Mouse (Mus musculus) stomach, embryonic 15.5 days (tissue): Measurements from ENCODE around the gene Hoxd8. TPM values are rescaled to one million over a fixed set of nuclear protein-coding genes. Genes with fewer than 3 reads are reported as not detected.

Source experiments
- ATAC-seq: fragments of 200-750 bp; cut with Nextera tagmentation; 2 replicates; pipeline ENCODE4 v1.8.0; 2017; ENCODE audit warnings: low read depth, moderate number of reproducible peaks, moderate TSS enrichment; ENCODE audit not compliant: insufficient read depth, low FRiP score
- H3K27ac ChIP-seq: fragments of 300-500 bp; sonication (generic); 2 replicates; pipeline ENCODE4 v1.5.1; 2015; ENCODE audit warnings: mild to moderate bottlenecking, inconsistent platforms
- H3K27me3 ChIP-seq: fragments of 300-500 bp; sonication (generic); replicated peaks from 2 replicates; pipeline ENCODE4 v1.6.1; 2015; ENCODE audit warnings: inconsistent platforms
- H3K36me3 ChIP-seq: fragments of 300-500 bp; sonication (generic); 2 replicates; pipeline ENCODE4 v1.6.1; 2015; ENCODE audit warnings: inconsistent platforms
- H3K4me1 ChIP-seq: fragments of 300-500 bp; sonication (generic); 2 replicates; pipeline ENCODE4 v1.6.1; 2015; ENCODE audit warnings: inconsistent platforms
- H3K4me2 ChIP-seq: fragments of 300-500 bp; sonication (generic); 2 replicates; pipeline ENCODE4 v1.6.1; 2015; ENCODE audit warnings: mild to moderate bottlenecking, inconsistent platforms
- H3K4me3 ChIP-seq: fragments of 300-500 bp; sonication (generic); replicated peaks from 2 replicates; pipeline ENCODE4 v1.5.1; 2015; ENCODE audit warnings: inconsistent platforms
- H3K9ac ChIP-seq: fragments of 300-500 bp; sonication (generic); 2 replicates; pipeline ENCODE4 v1.6.1; 2015; ENCODE audit warnings: inconsistent platforms
- H3K9me3 ChIP-seq: fragments of 300-500 bp; sonication (generic); 2 replicates; pipeline ENCODE4 v1.6.1; 2016; ENCODE audit warnings: inconsistent platforms
- WGBS: fragments of 180-500 bp; shearing (Covaris S2); methylation state at CpG from one replicate; pipeline ENCODE4 v1.1.7; 2015; 5-methylcytosine and 5-hydroxymethylcytosine counted together
- polyA plus RNA-seq: library from polyadenylated mRNA; unstranded; fragments of >200 nt; fragmentation: Nextera tagmentation; extraction: Ambion mirVana; gene quantifications from 2 replicates; pipeline ENCODE4 v1.2.1, GENCODE M21; 2015

Hoxd8 gene
- polyA plus RNA-seq, 1 experiment from 2014 or later: 3.2 TPM

DNA sequence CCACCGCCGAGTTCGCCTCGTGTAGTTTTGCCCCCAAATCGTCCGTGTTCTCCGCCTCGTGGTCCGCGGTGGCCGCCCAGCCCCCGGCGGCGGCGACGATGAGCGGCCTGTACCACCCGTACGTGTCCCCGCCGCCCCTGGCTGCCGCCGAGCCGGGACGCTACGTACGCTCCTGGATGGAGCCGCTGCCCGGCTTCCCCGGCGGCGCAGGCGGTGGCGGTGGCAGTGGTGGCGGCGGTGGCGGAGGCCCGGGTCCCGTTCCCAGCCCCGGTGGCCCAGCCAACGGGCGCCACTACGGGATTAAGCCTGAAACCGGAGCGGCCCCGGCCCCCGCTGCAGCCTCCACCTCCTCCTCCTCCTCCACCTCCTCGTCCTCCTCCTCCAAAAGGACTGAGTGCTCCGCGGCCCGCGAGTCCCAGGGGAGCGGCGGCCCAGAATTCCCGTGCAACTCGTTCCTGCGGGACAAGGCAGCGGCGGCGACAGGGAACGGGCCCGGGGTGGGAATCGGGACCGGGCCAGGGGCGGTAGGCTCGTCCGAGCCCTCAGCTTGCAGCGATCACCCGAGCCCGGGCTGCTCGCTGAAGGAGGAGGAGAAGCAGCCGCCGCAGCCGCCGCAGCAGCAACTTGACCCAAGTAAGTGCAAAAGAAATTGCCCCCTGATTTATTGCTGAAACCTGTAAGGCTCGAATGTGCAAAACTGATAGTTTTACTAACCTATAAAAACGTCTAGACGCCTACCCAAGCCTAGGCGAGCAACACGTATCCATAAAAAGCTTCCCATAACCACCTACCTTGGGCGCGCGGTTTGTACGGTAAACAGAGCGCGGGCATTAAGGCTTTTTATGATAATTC lies 6.0 kb upstream of the Hoxd8 start:
- Histone ChIP-seq H3K4me1 (peaks cover 12% of the 10 kb centered on the region), H3K9me3 (no peaks in the 10 kb centered on the region), H3K27ac (no peak overlapping the region), H3K27me3 (peaks cover 93% of the 10 kb centered on the region), H3K4me3 (peak overlapping the region; percentile 34), H3K4me2 (peak overlapping the region; percentile 56), H3K9ac (no peak overlapping the region), H3K36me3 (no peaks in the 10 kb centered on the region)
- no peak for ATAC-seq
- 1% methylated on average over 70 of the region's 86 CpGs for WGBS

DNA sequence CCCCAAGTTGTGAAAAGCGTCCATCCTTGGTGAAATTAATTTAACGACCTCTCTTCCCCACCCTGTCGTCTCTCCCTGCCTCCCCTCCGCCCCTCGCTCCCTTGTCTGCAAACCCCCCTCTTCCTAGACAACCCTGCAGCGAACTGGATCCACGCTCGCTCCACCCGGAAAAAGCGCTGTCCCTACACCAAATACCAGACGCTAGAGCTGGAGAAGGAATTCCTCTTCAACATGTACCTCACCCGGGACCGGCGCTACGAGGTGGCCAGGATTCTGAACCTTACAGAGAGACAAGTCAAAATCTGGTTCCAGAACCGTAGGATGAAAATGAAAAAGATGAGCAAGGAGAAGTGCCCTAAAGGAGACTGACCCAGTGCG lies 5.4 kb upstream of the Hoxd8 start:
- ATAC-seq: no peak
- peaks cover 93% of the 10 kb centered on the region for H3K27me3 ChIP-seq
- no peaks in the 10 kb centered on the region for H3K9me3 ChIP-seq
- no peak overlapping the region for H3K27ac ChIP-seq
- no peak overlapping the region for H3K4me3 ChIP-seq
- WGBS: 3% methylated on average over 17 of the region's 17 CpGs
- no peak overlapping the region for H3K9ac ChIP-seq
- peaks cover 12% of the 10 kb centered on the region for H3K4me1 ChIP-seq
- H3K4me2 ChIP-seq: no peak overlapping the region; the same call in 1 of the 2 replicates
- H3K36me3 ChIP-seq: no peaks in the 10 kb centered on the region

DNA sequence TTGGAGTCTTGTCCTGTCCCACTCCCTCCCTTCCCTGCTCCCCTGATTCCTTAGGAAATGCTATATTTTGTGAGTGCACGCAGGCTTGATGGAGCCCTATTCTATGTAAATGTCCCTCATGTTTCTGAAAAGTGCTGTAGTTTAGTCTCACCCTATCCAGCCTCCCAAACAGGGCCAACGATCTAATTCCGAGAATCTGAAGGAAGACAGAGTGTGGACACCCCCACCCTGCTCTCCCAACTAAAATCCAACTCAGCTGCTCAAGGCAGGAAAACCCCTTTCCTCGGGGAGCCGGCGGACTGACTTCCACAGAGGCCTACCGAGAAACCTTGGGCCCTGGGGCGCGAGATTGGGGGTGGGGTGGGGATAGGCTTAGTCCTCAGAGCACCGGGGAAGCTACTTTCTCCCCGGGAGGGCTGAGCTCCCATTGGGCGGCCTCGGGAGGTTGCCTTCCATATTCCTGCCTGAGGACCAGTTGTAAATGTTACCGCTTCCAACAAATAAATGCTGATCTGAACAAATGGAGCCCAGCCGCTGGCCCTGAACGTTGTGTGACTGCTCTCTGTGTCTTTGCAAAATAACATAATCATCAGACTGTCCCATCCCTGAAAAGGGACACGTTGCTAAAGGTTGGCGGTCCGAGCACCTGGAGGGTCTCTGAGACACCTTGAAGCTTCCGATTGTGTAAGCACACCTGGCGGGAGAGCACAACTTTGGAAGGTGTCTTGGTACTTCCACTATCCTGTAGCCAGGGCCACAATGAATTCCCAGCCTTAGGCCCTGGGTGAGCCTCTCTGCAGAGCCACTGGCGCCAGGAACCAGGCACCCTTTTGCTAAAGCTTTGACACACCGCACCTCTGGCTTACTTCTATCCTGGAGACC lies 4.5 kb upstream of the Hoxd8 start:
- H3K9ac ChIP-seq: no peak overlapping the region
- WGBS: 9% methylated on average over 23 of the region's 23 CpGs
- no peak for ATAC-seq
- no peaks in the 10 kb centered on the region for H3K36me3 ChIP-seq
- H3K4me2 ChIP-seq: no peak overlapping the region
- H3K4me3 ChIP-seq: no peak overlapping the region
- no peak overlapping the region for H3K27ac ChIP-seq
- no peaks in the 10 kb centered on the region for H3K9me3 ChIP-seq
- H3K4me1 ChIP-seq: peaks cover 17% of the 10 kb centered on the region
- peaks cover 93% of the 10 kb centered on the region for H3K27me3 ChIP-seq

DNA sequence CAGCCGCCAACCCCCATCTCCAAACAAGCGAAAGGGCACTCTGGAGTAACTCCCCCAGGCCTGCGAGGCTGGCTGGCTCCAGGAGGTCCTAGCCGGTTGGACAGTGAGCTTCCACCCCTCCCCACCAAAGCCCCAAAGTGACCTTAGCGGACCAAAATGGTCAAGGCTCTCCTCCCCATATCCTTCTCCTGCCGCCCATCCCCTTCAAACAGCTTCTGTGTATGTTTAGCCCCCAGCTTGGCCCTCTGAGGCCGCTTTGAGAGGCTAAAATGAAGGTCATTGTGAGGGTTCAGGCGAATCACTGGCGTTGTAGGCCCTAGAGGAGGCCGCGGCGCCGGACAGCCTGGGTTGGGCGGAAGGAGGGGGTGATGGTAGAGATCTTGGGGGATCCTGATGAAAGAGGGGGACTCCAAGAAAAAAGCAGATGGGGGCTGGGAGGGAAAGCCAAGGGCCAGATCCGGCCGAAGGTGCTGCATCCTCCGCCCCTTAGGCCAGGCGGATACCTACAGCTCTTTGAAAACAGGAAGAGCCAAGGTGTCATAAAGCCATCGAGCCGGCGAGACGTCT lies 3.8 kb upstream of the Hoxd8 start:
- H3K4me2 ChIP-seq: no peak overlapping the region
- no peak overlapping the region for H3K4me3 ChIP-seq
- no peak overlapping the region for H3K27ac ChIP-seq
- no peaks in the 10 kb centered on the region for H3K9me3 ChIP-seq
- peaks cover 24% of the 10 kb centered on the region for H3K4me1 ChIP-seq
- H3K36me3 ChIP-seq: no peaks in the 10 kb centered on the region
- H3K9ac ChIP-seq: no peak overlapping the region
- ATAC-seq: no peak
- H3K27me3 ChIP-seq: peaks cover 93% of the 10 kb centered on the region
- 8% methylated on average over 21 of the region's 22 CpGs for WGBS

DNA sequence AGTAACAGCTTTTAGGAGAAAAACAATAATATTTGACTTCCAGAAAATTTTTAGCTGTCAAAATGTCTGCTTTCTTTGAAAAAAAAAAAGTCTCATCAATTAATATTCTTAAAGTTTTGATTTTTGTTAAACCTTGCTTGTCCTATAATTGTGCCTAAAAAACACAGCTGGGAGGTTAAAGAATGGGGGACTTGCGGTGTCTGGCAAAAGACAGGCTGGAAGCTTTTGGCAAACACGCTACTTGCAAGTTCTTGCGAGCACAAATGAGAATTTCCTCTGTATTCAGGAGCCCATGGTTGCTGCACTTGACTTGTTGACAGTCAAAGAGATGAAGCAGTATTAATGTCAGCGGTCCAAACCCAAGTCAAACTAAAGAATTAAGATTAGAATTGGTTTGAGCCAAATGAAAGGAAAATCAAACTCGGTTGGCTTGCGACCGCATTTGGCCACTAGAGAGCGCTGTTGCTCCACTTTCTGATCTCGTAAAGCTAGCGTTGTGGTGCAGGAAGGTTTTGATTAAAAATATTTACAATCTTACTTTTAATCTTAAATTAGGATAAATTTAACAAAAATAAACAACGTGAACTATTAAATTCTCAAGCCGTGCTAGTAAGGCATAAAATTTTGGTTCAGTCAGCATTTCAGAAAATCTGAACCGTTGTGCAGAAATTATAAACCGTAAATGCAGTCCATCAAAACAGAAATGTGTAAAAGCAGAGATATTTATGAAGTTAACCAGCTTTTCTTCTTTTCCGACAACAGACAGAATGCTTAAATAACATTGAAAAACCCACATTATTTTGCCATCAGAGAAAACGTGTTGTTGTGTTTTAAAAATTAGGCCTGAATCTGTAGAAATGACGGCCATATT lies 2.2 kb upstream of the Hoxd8 start:
- Histone ChIP-seq H3K27ac (no peak overlapping the region), H3K27me3 (peaks cover 91% of the 10 kb centered on the region), H3K9ac (no peak overlapping the region), H3K36me3 (no peaks in the 10 kb centered on the region), H3K4me1 (peaks cover 25% of the 10 kb centered on the region), H3K4me2 (no peak overlapping the region), H3K9me3 (no peaks in the 10 kb centered on the region), H3K4me3 (no peak overlapping the region)
- 14% methylated on average over 17 of the region's 17 CpGs for WGBS
- no peak for ATAC-seq

DNA sequence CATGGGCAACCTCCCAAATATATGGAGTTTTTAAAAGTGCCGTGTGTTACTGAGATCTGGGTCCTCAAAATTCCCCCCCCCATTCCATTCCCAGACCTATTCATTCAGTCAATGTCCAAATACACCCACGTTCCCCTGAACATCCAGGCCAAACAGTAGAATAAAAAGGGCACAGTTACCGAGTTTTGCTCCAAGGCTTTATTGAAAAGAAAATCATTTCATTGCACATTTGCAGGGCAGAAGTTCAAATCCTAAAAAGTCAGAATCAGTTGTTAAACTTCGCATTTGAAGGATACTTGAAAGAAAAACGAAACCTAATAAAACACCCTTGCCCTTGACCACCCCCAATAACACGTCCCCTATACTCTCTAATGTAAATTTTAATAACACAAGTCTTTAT lies 1.6 kb upstream of the Hoxd8 start:
- Histone ChIP-seq H3K9ac (no peak overlapping the region), H3K27me3 (peaks cover 91% of the 10 kb centered on the region), H3K4me2 (no peak overlapping the region), H3K36me3 (no peaks in the 10 kb centered on the region), H3K4me3 (no peak overlapping the region), H3K27ac (no peak overlapping the region), H3K9me3 (no peaks in the 10 kb centered on the region), H3K4me1 (peaks cover 21% of the 10 kb centered on the region)
- 28% methylated on average over 6 of the region's 6 CpGs for WGBS
- ATAC-seq: no peak

DNA sequence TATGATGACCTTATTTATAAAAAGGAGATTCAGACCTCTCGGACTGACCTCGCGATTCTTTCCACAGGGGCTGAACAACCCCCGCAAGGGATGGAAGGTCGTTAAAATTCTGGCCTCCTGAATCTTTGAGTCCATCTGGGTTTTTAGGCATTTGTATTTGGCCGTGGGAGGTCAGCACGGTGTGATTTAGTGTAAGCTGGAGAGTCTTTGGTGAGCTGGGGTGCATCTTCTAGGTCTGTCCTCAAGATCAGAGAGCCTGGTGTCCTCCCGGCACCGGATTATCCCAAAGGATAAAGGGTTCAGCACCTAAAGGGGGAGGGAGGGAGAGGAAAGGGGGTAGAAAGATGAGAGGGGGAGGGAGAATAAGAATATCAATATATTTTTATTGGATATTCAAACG lies 1.1 kb upstream of the Hoxd8 start:
- H3K4me2 ChIP-seq: no peak overlapping the region
- H3K9me3 ChIP-seq: no peaks in the 10 kb centered on the region
- no peaks in the 10 kb centered on the region for H3K36me3 ChIP-seq
- H3K27ac ChIP-seq: no peak overlapping the region
- peaks cover 90% of the 10 kb centered on the region for H3K27me3 ChIP-seq
- H3K4me3 ChIP-seq: no peak overlapping the region
- no peak for ATAC-seq
- peaks cover 16% of the 10 kb centered on the region for H3K4me1 ChIP-seq
- H3K9ac ChIP-seq: no peak overlapping the region
- 12% methylated on average over 10 of the region's 10 CpGs for WGBS

DNA sequence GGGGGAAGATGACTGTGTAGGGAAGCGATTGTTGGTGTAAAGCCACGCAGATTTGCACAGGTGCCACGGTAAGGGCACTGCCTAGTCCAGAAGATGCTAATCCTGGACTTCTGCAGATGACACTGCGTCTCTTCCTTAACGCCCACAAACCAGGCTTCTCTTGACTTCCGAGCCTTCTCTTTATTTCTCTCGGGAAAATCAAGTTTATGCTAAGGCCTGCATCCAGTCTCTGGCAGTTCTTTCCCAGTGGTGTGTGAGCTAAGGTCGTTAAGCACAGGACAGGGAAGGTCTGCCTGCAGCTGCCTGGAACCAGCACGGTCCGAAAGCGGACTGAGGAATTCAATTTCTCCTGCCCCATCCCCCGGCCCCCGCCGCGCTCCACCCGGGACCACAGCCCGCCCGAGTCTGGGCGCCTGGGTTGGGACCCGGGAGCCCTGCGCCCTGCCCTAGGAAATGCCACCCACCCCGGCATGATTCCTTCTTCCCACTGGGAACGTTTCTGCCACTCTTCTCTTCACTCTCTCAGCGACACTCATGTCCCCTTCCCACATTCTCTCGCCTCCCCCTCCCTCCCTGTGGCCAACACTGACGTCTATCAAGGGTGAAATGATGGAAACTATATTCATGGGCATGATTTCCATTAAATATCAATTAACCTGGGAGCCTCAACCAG lies 559 bp upstream of the Hoxd8 start:
- H3K27me3 ChIP-seq: peaks cover 90% of the 10 kb centered on the region
- peak overlapping the region; percentile 87; the same call in 1 of the 2 replicates for H3K4me2 ChIP-seq
- no peaks in the 10 kb centered on the region for H3K36me3 ChIP-seq
- no peak overlapping the region for H3K27ac ChIP-seq
- 5% methylated on average over 26 of the region's 26 CpGs for WGBS
- peaks cover 13% of the 10 kb centered on the region for H3K4me1 ChIP-seq
- H3K9ac ChIP-seq: no peak overlapping the region
- ATAC-seq: no peak
- no peaks in the 10 kb centered on the region for H3K9me3 ChIP-seq
- no peak overlapping the region for H3K4me3 ChIP-seq

DNA sequence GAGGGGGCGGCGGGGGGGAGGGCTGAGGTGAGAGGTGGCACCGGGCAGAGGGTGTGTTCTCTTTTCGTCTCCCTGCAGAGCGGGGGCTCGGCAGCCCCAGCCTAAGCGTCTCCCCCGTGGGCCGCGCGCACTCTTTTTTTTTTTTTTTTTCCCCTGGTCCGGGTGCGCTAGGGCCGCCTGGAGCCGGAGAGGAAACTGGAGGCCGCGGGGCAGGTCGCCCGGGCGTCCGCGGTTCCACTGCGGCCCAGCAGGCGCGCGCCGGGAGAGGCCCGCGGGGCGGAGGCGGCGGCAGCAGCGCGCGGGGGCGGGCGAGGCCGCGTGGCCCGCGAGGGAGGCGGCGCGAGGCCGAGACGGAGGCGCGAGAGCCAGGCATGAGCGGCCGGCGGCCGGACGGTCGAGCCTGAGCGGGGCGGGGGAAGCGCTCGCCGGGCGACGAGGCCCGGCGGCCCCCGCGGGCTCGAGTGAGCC lies 618 bp downstream of the Hoxd8 start:
- Histone ChIP-seq H3K27me3 (peaks cover 90% of the 10 kb centered on the region), H3K36me3 (no peaks in the 10 kb centered on the region), H3K4me1 (peaks cover 13% of the 10 kb centered on the region), H3K4me3 (peak overlapping the region; percentile 44), H3K4me2 (peak overlapping the region; percentile 87), H3K9ac (peak overlapping the region; percentile 16), H3K9me3 (no peaks in the 10 kb centered on the region), H3K27ac (peak overlapping the region; percentile 18; the same call in 1 of the 2 replicates)
- under 1% methylated on average over 46 of the region's 66 CpGs for WGBS
- no peak for ATAC-seq

DNA sequence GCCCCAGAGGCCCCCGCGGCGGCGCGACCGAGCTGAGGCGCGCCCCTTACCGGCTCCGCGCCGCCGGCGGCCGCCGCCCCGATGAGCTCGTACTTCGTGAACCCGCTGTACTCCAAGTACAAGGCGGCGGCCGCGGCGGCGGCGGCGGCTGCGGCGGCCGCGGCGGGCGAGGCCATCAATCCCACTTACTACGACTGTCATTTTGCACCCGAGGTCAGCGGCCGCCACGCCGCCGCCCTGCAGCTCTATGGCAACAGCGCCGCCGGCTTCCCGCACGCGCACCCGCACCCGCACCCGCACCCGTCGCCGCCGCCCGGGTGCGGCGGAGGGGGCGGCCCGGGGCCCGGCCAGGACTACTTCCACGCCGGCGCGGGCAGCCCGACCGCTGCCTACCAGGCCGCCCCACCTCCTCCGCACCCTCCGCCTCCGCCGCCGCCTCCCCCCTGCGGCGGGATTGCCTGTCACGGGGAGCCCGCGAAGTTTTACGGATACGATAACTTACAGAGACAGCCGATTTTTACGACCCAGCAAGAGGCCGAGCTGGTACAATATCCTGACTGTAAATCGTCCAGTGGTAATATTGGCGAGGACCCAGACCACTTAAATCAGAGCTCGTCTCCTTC lies 1.2 kb downstream of the Hoxd8 start:
- H3K27ac ChIP-seq: peak overlapping the region; percentile 18; the same call in 1 of the 2 replicates
- H3K4me1 ChIP-seq: peaks cover 13% of the 10 kb centered on the region
- ATAC-seq: no peak
- WGBS: under 1% methylated on average over 75 of the region's 85 CpGs
- peak overlapping the region; percentile 44 for H3K4me3 ChIP-seq
- peak overlapping the region; percentile 87 for H3K4me2 ChIP-seq
- peaks cover 90% of the 10 kb centered on the region for H3K27me3 ChIP-seq
- H3K36me3 ChIP-seq: no peaks in the 10 kb centered on the region
- H3K9me3 ChIP-seq: no peaks in the 10 kb centered on the region
- 0 out of 2 replicates have a peak overlapping the region, but pooled peaks have one; percentile 16 for H3K9ac ChIP-seq
